Mouse (Mus musculus) heart, embryonic 11.5 days (tissue): ENCODE data around the gene Cldn14. TPM values are rescaled to one million over a fixed set of nuclear protein-coding genes. Genes with fewer than 3 reads are reported as not detected.

ENCODE experiments used
- ATAC-seq: fragments of 200-750 bp; cut with Nextera tagmentation; replicated peaks from 2 replicates; pipeline ENCODE4 v1.8.0; 2017; ENCODE audit warnings: moderate library complexity; ENCODE audit not compliant: insufficient number of reproducible peaks, low FRiP score, low TSS enrichment
- H3K27ac ChIP-seq: fragments of 300-500 bp; sonication (generic); 2 replicates; pipeline ENCODE4 v1.5.1; 2014; ENCODE audit warnings: mild to moderate bottlenecking, low read depth, low read length
- H3K27me3 ChIP-seq: fragments of 300-500 bp; sonication (generic); 2 replicates; pipeline ENCODE4 v1.6.1; 2014; ENCODE audit warnings: mild to moderate bottlenecking, low read length, mixed read lengths; ENCODE audit not compliant: control insufficient read depth, insufficient read depth
- H3K36me3 ChIP-seq: fragments of 300-500 bp; sonication (generic); 2 replicates; pipeline ENCODE4 v1.6.1; 2014; ENCODE audit warnings: mild to moderate bottlenecking, low read length, moderate library complexity, mixed read lengths; ENCODE audit not compliant: control insufficient read depth, insufficient read depth
- H3K4me1 ChIP-seq: fragments of 300-500 bp; sonication (generic); 2 replicates; pipeline ENCODE4 v1.6.1; 2014; ENCODE audit warnings: low read length; ENCODE audit not compliant: control insufficient read depth, insufficient read depth
- H3K4me2 ChIP-seq: fragments of 300-500 bp; sonication (generic); 2 replicates; pipeline ENCODE4 v1.6.1; 2014; ENCODE audit warnings: mild to moderate bottlenecking, moderate library complexity
- H3K4me3 ChIP-seq: fragments of 300-500 bp; sonication (generic); 2 replicates; pipeline ENCODE4 v1.5.1; 2014; ENCODE audit warnings: low read depth, low read length
- H3K9ac ChIP-seq: fragments of 300-500 bp; sonication (generic); 2 replicates; pipeline ENCODE4 v1.6.1; 2014; ENCODE audit warnings: mild to moderate bottlenecking, low read depth, low read length, moderate library complexity
- H3K9me3 ChIP-seq: fragments of 300-500 bp; sonication (generic); replicated peaks from 2 replicates; pipeline ENCODE4 v1.6.1; 2016; ENCODE audit warnings: low read length; ENCODE audit not compliant: control insufficient read depth
- WGBS: fragments of 180-500 bp; shearing (Covaris S2); extraction: QIAGEN DNeasy Blood & Tissue Kit; methylation state at CpG from one replicate; pipeline ENCODE4 v1.1.7; 2014; ENCODE audit not compliant: insufficient replicate concordance; 5-methylcytosine and 5-hydroxymethylcytosine counted together
- polyA plus RNA-seq: library from polyadenylated mRNA; unstranded; fragments of >200 nt; fragmentation: Nextera tagmentation; extraction: Ambion mirVana; gene quantifications from 2 replicates; pipeline ENCODE4 v1.2.1, GENCODE M21; 2014

Gene Cldn14
- polyA plus RNA-seq, 1 experiment from 2014 or later: 0.13 TPM

DNA sequence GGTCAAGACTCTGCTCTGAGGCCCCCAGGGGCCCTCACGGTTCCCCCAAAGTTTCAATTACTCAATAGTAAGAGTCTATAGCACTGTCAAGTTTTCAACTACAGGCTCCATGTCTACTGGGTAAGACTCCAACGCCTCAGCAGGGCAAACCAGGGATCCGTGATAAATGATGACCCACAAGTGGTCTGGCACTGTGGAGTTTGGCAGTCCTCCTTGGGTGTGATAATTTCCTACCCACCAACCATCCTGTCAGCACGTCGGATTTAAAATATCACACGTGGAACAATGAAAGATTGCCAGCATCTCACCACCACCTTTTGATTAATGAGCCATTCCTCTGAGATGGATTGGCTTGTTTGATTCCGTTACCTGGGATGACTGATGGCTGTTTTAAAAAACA, 51.7 kb downstream of the Cldn14 start:
- Histone ChIP-seq H3K4me1 (no peaks in the 10 kb centered on the region), H3K27ac (no peak overlapping the region), H3K27me3 (no peaks in the 10 kb centered on the region), H3K9me3 (no peaks in the 10 kb centered on the region), H3K4me3 (no peak overlapping the region), H3K4me2 (no peak overlapping the region), H3K9ac (no peak overlapping the region), H3K36me3 (no peaks in the 10 kb centered on the region)
- ATAC-seq: no peak
- WGBS: 67% methylated on average over 7 of the region's 7 CpGs

- H3K27ac ChIP-seq: no peak overlapping the region
- no peaks in the 10 kb centered on the region; the same call in none of the 2 replicates for H3K27me3 ChIP-seq
- no peak overlapping the region for H3K4me3 ChIP-seq
- H3K9ac ChIP-seq: no peak overlapping the region
- H3K9me3 ChIP-seq: no peaks in the 10 kb centered on the region
- no peak for ATAC-seq
- H3K4me2 ChIP-seq: no peak overlapping the region
- no peaks in the 10 kb centered on the region for H3K4me1 ChIP-seq
- WGBS: 78% methylated on average over 4 of the region's 4 CpGs
- no peaks in the 10 kb centered on the region for H3K36me3 ChIP-seq
Observed at GRCm38 (mm10) chr16:93947396-93947795, 61.2 kb downstream of the Cldn14 start.

DNA sequence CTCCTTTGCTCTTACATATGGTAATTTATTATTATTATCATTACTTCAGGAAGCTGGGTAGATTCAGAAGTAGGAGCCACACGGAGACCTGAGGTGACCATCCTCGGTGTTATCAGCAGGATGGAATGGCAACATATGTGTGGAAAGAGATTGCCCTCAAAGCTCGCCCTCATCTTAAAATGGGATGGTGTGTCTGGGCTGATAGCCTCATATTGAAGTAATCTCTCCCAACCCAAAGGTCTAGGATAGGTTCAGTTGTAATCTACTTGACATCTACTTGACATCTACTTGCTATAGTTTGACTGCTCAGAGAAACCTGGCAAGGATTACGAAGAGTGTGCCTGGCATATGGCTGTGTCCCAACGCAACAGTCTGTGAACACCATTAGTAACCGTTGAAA, 64.3 kb downstream of the Cldn14 start:
- Histone ChIP-seq H3K4me2 (no peak overlapping the region), H3K4me3 (no peak overlapping the region), H3K27ac (no peak overlapping the region), H3K27me3 (no peaks in the 10 kb centered on the region; the same call in none of the 2 replicates), H3K4me1 (no peaks in the 10 kb centered on the region), H3K36me3 (no peaks in the 10 kb centered on the region), H3K9me3 (no peaks in the 10 kb centered on the region), H3K9ac (no peak overlapping the region)
- 71% methylated on average over 6 of the region's 6 CpGs for WGBS
- no peak for ATAC-seq

GRCm38 (mm10) chr16:93942796-93943502, 65.7 kb downstream of the Cldn14 start:
- no peaks in the 10 kb centered on the region; the same call in 1 of the 2 replicates for H3K27me3 ChIP-seq
- H3K36me3 ChIP-seq: no peaks in the 10 kb centered on the region
- H3K9me3 ChIP-seq: no peaks in the 10 kb centered on the region
- WGBS: 83% methylated on average over 10 of the region's 10 CpGs
- ATAC-seq: no peak
- no peaks in the 10 kb centered on the region; the same call in 1 of the 2 replicates for H3K4me1 ChIP-seq
- no peak overlapping the region for H3K9ac ChIP-seq
- no peak overlapping the region for H3K27ac ChIP-seq
- H3K4me2 ChIP-seq: no peak overlapping the region
- no peak overlapping the region for H3K4me3 ChIP-seq

DNA sequence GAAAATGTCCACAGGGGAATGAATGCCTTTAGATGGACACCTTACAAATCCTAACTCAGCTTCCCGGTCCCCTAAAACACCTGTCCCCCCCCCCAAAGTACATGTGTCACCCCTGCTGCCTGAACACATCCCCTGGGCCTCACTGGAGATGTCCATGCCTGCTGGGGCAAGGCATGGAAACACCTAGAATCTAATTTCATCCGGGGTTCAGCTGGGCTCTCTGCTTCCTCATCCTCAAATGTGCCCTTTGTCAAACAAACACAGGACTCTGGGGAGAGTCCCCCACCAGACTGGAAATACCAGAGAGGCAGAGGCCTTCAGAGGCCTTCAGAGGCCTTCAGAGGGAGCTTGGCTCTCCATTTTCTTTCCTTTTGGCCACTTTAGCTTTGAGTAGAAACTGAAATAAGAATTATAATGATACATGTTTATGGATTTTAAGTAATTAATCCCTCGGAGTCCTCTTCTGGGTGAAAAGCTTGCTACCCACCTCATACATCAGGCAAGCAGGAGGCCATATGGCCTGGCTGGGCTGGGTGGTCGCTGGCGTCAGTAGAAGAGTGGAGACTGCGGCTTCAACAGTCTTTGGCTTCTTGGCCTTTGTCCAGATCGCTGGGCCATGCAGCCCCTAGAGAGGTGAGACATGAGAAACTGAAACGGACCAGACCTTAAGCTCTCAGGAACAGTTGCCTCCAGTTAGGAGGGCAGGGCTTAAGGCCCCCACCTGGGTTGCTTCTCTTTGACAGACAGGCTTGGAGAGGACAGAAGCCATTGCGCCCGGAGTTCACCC, 66.7 kb downstream of the Cldn14 start:
- WGBS: 73% methylated on average over 10 of the region's 10 CpGs
- Histone ChIP-seq H3K27me3 (peaks cover 2% of the 10 kb centered on the region; the same call in 1 of the 2 replicates), H3K4me2 (no peak overlapping the region), H3K36me3 (no peaks in the 10 kb centered on the region), H3K4me3 (no peak overlapping the region), H3K9ac (no peak overlapping the region), H3K4me1 (no peaks in the 10 kb centered on the region; the same call in 1 of the 2 replicates), H3K27ac (no peak overlapping the region), H3K9me3 (no peaks in the 10 kb centered on the region)
- ATAC-seq: no peak

DNA sequence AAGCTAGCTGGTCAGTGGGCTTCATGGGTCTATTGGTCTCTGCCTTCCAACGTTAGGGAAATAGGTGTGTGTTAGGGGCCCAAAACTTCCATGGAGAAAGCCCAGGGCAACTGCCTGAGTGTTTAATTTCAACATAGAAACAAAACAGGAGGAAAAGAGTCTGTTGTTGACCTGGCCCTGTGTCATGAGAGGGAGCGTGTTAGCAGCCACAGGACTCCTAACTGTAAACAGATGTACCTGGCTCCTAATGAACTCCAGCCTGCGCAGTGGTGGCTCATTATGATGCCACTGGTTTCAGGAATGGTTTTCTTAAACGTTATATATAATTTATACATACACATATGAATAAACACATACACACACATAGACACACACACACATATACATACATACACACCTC, 68.7 kb downstream of the Cldn14 start:
- WGBS: 75% methylated on average over 4 of the region's 4 CpGs

DNA sequence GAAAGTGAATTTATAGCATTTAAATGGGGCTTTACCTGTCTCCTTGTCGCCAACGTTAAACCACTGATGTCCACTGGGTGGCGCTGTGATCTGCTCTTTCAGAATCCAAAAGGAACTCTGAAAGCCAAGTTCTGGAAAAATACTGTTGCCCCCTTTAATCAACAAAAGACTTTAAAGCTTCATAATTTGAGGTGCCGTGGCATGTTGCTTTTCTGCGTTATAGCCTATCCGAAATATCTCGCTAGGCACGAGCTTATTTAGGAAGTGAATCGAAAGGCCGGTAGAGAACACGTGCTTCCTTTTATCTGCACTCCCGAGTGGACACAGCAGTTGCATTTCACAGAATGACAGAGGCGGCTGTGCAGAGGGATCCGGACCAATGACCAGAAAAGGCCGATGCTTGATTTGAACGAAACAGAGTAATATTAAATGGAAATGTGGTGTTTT, 70.2 kb downstream of the Cldn14 start:
- no peaks in the 10 kb centered on the region for H3K36me3 ChIP-seq
- H3K9ac ChIP-seq: no peak overlapping the region; the same call in 1 of the 2 replicates
- peaks cover 27% of the 10 kb centered on the region for H3K27me3 ChIP-seq
- H3K4me2 ChIP-seq: peak overlapping the region; percentile 57
- H3K9me3 ChIP-seq: no peaks in the 10 kb centered on the region
- ATAC-seq: no peak
- 12% methylated on average over 16 of the region's 16 CpGs for WGBS
- H3K4me3 ChIP-seq: peak overlapping the region; percentile 41
- no peak overlapping the region for H3K27ac ChIP-seq
- H3K4me1 ChIP-seq: no peaks in the 10 kb centered on the region; the same call in 1 of the 2 replicates

More for the DNA sequence above, 68.7 kb downstream of the Cldn14 start:
- H3K9ac ChIP-seq: no peak overlapping the region
- H3K4me3 ChIP-seq: no peak overlapping the region
- no peak for ATAC-seq
- peaks cover 16% of the 10 kb centered on the region for H3K27me3 ChIP-seq
- H3K4me2 ChIP-seq: no peak overlapping the region
- H3K27ac ChIP-seq: no peak overlapping the region
- no peaks in the 10 kb centered on the region; the same call in 1 of the 2 replicates for H3K4me1 ChIP-seq
- no peaks in the 10 kb centered on the region for H3K9me3 ChIP-seq
- no peaks in the 10 kb centered on the region for H3K36me3 ChIP-seq

- WGBS: 22% methylated on average over 7 of the region's 7 CpGs
Observed at GRCm38 (mm10) chr16:93935009-93935408, 73.6 kb downstream of the Cldn14 start.

More at GRCm38 (mm10) chr16:93935009-93935408, 73.6 kb downstream of the Cldn14 start:
- Histone ChIP-seq H3K36me3 (no peaks in the 10 kb centered on the region), H3K4me2 (peak overlapping the region; percentile 3), H3K9ac (peak overlapping the region; percentile 2; the same call in 1 of the 2 replicates), H3K27me3 (peaks cover 34% of the 10 kb centered on the region), H3K9me3 (no peaks in the 10 kb centered on the region), H3K4me1 (no peaks in the 10 kb centered on the region; the same call in 1 of the 2 replicates), H3K4me3 (no peak overlapping the region), H3K27ac (no peak overlapping the region)
- no peak for ATAC-seq
